Mouse (Mus musculus) testis, adult 2 months (tissue): Measurements from ENCODE around the gene Hoxa2.

Source experiments
- CTCF ChIP-seq: fragments of 200-500 bp; IDR thresholded peaks from 2 replicates; pipeline ENCODE4 v1.5.1; 2012; ENCODE audit warnings: low read depth, mild to moderate bottlenecking, inconsistent platforms, low read length, moderate library complexity; ENCODE audit not compliant: control insufficient read depth, insufficient read depth, insufficient replicate concordance
- POLR2A ChIP-seq: fragments of 200-500 bp; IDR thresholded peaks from 2 replicates; pipeline ENCODE4 v1.6.1; 2012; ENCODE audit warnings: low read depth, mild to moderate bottlenecking, inconsistent platforms, low read length, moderate library complexity; ENCODE audit not compliant: control insufficient read depth

GRCm38 (mm10) chr6:52203121-52203370 lies 38.4 kb upstream of the Hoxa2 start:
- no peak for TF ChIP-seq CTCF
- TF ChIP-seq POLR2A = no peak
